Mouse (Mus musculus): ENCODE measurements around the gene Pdia4.
A peak's percentile ranks its signal among the peaks of the same experiment; 100 is the strongest.
"Not testable (repeated sequence)": the region's sequence is repeated elsewhere in the genome, so short reads cannot be mapped to it uniquely, and the experiment has no call there.

Pdia4 gene

DNA sequence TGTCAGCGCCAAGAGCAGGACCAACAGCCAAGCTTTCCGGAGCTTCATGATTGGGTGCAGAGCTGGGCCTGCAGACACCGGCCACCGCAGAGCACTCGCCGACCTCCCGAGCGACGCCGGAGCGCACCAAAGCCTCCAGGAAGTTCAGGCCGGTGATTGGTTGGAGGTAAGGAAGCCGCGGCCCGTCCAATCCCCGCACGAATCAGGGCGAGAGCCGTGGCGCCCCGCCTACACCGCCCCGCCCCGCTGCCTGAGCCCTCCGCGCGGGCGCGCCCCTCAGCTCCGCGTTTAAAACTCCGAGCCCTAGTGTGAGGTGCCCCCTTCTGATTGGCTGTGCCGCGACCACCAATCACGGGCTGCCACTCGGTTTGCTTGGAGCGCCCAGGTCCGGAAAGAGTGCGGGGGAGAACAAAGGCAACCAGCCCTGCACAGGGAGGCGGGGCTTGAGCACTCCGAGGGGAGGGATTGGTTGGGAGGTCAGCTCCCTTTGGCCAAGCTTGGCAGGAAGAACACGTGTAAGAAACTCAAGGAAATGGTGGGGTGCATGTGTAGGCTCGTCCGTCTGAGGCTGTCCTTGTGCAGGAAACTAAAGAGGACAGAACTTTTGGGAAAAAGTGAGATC, at the start of gene Pdia4:
Pdia4 (minus strand) TSS at position 174 of the 622 bp plus-strand sequence.
- DNase-seq (ENCODE audit: low spot score in 2 of 2): peak; percentile 94 to 97

DNA sequence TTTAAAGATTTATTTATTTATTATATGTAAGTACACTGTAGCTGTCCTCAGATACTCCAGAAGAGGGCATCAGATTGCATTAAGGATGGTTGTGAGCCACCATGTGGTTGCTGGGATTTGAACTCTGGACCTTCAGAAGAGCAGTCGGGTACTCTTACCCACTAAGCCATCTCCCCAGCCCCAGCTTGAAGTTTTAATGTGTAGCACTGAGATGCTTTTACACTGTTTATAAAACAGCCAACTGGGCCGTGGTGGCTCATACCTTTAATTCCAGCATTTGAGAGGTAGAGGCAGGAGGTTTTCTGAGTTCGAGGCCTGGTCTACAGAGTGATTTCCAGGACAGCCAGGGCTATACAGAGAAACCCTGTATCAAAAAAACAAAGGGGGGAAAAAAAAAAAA, 44.5 kb upstream of the Pdia4 start:
- not testable (repeated sequence) for DNase-seq (ENCODE audit: low spot score in 2 of 2)

DNA sequence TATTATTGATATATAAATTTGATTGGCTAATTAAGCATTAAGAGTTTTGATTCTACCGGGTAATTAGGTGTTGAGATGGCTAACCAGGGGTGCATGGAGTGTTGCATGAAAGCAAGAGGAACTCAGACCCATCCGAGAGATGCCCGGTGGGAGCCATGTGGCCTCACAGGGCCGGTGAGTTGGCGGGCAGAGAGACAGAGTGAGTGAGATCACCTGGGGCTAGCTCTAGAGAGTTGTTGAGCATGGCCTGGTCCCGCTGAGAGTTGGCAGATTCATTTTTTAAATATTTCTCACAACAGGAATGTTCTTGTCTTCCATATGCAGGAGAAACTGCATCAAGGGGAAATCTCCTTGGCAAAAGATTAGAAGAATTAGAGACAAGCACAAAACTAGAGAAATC, 44.0 kb upstream of the Pdia4 start:
- DNase-seq (ENCODE audit: low spot score in 2 of 2): no peak

DNA sequence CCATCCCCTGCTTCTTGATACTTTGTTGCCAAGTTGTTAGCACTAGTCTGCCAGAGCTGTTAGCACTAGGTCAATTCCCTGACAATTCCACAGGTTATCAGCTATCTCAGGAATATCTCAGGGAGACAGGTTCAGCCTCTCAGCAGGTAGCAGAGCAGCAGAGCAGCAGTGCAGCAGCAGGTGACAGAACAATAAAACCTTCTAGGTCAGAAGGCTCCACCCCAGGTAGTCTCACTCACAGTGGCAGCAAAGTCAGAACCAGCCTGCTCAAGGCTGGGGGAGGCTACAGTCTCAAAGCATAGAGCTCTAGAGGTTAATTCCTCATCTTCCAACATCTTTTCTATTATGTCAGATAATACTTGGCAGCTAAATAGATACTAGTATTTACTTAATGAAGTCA, 32.5 kb upstream of the Pdia4 start:
- DNase-seq (ENCODE audit: low spot score in 2 of 2): no peak

DNA sequence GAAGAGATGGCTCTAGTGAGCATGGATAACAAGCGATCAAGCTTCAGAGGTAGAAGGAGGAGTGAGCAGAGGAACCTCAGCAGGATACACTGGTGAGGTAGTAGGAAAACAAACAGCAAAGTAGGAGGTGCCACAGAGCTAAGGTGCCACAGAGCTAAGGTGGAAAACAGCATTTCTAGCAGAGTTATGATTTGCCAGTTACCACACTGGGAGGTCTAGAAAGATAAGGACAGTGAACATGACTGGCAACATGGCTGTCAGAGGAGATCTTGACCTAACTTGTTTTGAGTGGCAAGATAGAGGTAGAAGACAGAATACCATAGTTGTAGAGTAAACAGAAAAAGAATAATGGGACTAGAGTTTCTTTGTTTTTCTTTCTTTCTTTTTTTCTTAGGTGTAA, 29.1 kb upstream of the Pdia4 start:
- no peak for DNase-seq (ENCODE audit: low spot score in 2 of 2)

DNA sequence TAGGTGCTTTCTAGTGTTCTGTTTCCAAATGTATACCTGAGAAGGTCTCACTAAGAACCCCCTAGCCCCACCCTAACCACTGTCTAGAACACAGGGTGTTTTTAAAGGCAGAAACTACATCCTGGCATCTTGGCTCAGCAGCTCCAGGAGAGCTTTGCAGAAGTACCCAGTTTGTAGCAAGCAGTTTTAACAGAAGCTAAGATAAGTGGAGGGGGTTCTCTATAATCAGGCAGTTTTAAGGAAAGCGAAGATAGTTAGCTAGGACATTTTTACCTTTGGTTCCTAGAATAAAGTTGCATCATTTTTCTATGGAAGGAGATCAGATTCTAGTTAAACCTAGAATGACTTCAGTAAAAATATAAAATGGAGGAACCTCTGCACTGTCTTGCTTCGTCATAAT, 28.6 kb upstream of the Pdia4 start:
- DNase-seq (ENCODE audit: low spot score in 2 of 2): no peak

DNA sequence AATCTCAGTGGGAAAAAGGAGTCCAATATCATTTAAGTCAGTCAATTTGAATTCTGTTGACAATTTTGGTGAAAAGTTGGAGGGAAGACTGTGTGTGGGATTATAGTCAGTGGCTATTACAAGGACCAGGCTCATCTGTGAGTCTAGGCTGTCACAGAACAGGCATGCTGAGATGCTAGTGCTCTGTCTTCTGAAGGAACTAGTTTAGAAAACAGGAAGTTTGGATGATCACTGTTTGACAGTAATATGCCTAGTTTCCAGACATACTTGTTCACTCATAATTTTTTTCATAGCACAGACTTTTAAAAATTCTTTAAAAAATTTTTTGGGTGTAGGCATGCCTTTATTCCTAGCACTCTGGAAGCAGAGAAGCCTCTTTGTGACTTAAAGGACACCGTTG, 27.8 kb upstream of the Pdia4 start:
- DNase-seq (ENCODE audit: low spot score in 2 of 2): no peak

DNA sequence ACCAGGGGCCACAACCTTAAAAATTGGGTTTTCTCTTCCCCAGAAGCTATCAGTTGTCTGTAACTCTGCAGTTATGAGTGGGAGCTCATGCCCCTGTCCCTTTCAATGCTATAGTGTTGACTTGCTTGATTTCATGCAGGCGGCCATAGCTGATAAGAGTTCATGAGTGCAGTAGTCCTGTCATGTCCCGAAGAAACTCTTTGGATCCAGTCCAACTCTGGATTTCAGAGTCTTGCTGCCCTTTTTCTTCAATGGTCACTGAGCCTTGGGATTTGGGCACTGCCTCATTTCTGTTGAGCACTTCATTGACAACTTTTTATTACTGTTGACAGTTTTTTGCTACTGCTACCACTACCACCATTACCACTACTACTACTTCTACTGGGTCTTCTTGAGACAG, 24.4 kb upstream of the Pdia4 start:
- DNase-seq (ENCODE audit: low spot score in 2 of 2): no peak

DNA sequence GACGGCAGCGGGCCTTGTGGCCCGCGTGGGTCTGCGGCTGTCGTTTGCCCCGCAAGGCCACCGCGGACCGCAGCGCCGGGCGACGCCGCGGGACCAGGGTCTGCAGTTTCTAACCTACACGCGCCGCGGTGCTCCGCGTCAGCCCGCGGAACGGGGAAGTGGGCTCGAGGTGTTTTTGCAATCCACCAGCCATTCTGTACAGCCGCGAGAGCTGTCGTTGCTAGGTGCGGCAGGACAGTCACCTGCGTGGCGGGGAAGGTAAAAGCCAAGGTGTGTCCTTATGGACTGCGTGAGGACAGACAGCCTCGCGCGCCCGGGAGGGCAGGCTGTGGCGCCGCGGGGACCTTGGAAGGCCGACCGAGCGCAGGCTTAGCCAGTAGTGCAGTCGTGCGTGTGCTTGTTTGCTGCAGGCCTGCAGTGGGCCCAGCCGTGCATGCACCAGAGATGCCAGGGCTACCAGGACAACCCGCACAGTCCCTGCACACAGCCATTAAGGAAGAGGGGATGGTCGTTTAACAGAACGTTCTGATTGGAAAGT, 22.8 kb upstream of the Pdia4 start:
- peak; percentile 28 to 29 for DNase-seq (ENCODE audit: low spot score in 2 of 2)

DNA sequence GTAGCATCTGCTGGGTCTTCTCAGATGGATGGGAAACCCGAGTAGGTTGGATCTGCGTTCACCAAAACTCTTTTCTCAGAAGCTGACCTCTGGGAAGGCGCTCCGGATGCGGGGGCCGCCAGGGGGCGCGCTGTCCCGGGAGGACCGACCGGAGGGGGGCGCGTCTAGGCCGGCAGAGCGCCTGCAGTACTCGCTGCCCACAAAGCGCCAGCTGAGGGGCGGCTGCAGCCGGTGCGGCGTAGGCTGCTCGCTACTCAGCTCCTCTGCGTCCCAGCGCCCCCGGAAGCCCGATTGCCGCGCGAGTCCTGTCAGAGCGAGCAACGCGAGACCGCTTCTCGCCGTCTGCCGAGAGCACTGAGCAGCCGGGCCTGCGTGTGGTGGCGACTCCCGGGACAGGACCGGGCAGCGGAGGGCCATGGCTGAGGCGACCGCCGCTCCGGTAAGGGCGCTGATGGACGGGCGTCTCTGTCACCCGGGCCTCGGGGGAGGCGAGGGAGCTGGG, 22.3 kb upstream of the Pdia4 start, which contains the start of gene Zfp398:
Zfp398 (plus strand) TSS at position 180 of the 502 bp plus-strand sequence.
- peak; percentile 87 to 94 for DNase-seq (ENCODE audit: low spot score in 2 of 2)

DNA sequence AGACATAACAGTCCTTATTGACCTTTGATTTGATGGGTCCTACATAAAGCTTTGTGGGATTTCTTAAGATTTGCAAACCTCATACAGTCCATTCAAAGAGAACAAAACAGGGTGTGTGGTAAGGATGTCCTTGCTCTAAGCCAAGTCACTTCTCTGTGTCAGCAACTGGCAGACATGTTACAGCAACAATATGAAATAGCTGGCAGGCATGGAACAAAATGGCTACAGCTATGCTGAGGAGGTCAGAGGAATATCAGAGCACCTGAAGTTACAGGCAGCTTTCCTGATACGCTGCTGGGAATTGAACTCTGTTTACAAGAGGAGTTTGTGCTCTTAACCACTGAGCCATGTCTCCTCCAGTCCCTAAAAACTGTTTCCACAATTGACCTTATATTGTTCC, 19.0 kb upstream of the Pdia4 start:
- no peak for DNase-seq (ENCODE audit: low spot score in 2 of 2)

DNA sequence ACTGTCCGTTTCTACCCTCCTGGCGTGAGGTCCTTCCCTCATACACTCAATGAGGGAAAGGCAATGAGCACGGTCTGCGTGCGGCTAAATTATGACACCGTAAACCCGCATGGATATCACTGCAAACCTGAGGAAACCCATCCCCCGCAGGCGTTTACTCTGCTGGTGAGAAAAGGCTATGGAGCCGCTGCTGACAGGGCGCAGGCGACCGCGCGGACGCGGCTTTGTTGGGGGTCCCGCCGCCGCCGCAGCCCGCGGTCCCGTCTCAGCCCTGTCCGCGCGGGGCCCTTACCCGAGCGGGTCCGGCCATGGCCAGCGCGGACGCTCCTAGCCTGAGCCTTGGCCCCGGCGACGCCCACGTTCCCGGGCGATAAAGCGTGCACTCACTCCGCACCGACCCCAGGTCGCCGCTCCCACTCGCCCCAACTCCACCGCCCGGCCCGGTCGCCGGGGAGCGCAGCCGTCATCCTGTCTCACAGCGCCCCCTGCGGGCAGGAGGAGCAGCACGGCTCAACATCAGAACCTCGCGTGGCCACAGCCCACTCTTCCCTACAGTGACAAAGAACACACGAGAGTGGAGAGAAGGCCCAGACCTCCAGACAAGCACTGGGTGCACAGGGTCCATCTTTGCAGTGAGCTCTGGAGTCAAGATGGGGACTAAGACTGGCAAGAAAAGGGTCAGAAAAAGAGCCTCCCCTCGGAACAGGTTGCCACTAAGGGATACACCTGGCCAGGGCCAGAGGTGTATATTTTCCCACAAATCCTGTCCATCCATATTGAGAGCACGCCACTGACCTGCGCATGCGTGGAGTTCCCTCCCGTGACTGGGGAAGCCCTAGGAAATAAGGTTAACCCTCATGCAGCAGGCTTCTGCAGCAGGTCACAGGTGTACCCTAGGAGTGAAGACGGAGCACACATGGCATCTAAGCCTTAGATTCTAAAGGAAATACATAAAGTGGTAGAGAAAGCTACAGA, 17.2 kb upstream of the Pdia4 start, which contains the start of gene Zfp786:
Zfp786 (minus strand) TSS at position 764 of the 975 bp plus-strand sequence.
- DNase-seq (ENCODE audit: low spot score in 2 of 2): peak; percentile 79 to 90

DNA sequence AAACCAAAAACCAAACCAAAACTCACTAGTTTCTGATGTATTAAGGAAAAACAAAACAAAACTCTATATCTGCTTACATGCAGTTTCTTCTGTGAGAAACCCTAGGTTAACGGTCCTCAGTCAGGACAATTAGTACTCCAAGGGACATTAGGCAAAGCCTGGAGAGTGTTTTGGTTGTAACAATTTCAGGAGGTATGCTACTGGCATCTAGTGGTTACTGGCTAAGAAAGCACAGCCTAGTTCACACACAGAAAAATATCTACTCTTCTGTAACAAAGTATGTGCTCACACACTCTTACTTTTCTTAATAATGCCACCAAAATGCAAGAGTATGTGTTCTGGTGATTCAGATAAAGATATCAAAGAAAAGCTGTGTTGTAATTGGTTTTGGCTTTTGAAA, 15.7 kb upstream of the Pdia4 start:
- DNase-seq (ENCODE audit: low spot score in 2 of 2): no peak

DNA sequence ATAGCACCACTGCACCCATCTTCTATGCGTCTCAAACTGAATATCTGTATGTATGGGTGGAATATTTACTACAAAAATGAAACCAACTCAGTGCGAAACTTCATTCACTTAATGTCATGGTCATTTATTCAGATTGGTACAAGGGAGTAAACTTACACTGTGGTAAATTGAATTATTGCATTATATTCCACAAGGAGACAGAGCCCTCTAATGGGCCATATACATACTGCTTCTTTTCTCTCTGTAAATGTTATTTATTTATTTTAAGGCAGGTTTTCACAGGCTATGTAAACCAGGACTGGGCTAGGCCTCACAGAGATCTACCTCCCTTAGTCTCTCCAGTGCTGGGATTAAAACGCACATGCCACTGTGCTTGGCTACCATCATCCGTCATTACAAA, 14.2 kb upstream of the Pdia4 start:
- DNase-seq (ENCODE audit: low spot score in 2 of 2): no peak

DNA sequence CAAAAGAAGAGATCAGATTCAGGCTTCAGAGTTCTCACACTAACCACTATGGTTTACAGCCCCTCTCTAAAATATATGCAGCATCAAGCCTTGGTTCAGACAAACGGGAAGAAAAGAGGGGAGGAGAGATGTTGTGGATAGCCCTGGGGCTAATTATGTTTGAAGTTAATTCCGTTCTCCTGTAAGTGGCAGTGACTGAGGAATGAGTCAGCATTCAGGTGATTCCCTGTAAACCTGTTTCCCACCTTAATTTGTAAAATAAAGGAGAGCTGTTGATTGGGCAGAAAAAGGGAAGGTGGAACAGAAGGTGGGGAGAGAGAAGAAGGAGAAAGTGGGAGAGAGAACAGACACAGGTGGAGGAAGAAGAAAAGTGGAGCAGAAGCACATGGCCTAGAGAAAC, 11.0 kb upstream of the Pdia4 start:
- DNase-seq (ENCODE audit: low spot score in 2 of 2): no peak

DNA sequence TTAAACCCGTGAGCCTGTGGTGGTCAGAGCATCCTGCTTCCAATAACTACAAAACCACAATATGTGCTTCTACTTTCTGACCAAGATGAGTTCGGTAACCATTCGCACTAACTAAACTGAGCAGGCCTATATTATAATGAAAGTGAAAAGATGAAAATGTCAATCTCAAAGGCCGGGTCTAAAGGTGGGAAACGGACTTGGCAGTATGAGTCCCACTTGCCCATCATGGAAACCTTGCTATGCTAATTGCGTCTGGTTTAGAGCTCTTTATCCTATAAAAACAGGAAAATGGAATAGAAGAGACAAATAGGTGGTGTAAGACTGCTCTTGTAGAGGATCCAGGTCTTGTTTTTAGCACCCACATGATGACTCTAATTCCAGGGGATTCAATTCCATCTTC, 8.5 kb upstream of the Pdia4 start:
- DNase-seq (ENCODE audit: low spot score in 2 of 2): no peak

DNA sequence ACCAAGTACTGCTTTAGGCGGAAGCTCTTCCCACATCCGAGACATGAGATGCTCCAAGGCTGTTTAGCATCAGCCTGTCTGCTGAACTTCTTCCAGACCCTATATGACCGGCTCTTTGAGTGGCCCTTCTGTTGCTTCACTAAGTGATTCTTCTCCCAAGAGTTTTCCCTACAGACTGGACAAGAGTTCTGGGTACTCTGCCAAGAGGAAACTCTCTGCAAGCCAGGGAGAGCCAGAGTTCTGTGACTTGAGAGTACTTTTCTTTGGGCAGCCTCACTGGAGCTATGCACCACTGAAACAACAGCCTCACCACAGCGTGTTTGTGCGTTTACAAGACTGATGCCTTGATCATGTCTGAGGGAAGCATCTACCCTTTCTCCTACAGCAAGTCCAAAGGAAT, 8.0 kb upstream of the Pdia4 start:
- DNase-seq (ENCODE audit: low spot score in 2 of 2): no peak

DNA sequence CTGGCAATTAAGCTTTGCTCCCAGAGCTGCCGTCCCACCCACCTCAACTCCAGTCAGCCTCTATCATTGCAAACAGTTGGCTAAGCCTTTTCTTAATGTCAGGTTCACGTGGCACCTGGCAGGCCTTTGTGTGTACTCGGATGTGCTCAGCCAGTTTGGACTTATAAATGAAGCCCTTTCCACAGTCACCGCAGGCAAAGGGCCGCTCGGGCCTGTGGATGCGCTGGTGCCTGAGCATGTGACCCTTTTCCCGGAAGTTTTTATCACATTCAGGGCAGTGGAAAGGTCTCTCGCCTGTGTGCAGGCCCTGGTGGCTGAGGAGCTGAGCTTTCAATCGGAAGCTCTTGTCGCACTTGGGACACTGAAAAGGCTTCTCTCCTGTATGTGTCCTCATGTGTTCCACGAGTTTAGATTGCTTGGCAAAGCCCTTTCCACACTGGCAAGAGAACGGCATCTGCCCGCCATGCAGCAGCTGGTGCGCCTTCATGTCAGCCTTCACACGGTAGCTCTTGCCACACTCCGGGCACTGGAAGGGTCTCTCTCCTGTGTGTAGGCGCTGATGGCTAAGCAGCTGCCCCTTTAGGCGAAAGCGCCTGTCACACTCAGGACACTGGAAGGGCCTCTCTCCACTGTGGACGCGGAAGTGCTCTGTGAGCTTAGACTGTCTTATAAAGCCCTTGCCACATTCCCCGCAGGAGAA, 6.5 kb upstream of the Pdia4 start:
- DNase-seq (ENCODE audit: low spot score in 2 of 2): no peak

DNA sequence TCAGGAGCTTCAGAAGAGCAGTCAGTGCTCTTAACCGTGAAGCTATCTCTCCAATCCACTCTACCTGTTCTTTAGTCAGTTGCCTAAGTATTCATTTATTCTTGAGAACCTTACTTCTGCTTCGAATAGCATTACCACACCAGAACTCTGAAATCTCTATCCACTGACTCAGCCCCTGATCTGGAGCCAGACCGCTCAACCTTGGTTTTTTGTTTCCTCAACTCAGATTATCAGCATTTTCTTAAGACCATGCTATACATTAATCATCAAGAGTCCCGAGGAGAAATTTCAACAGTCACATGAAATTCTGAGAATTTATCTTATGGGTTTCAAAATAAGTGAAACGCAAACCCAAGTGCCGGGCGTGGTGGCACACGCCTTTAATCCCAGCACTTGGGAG, 5.5 kb upstream of the Pdia4 start:
- DNase-seq (ENCODE audit: low spot score in 2 of 2): no peak

DNA sequence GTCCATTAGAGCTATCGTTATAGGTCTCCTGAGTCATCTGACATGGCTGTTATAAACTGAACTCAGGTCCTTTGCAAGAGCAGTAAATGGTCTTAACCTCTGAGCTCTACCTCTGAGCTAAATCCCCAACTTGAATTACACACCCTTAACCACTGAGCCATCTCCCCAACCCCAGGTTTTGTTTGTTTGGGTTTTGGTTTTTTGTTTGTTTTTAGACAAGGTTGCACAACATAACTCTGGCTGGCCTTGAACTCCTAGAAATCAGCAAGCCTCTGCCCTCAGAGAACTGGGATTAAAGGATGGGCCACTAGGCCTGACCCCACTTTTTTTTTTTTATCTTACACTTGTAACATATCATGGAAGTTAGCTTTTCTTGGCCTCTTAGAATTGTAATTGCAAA, 2.9 kb upstream of the Pdia4 start:
- DNase-seq (ENCODE audit: low spot score in 2 of 2): no peak

DNA sequence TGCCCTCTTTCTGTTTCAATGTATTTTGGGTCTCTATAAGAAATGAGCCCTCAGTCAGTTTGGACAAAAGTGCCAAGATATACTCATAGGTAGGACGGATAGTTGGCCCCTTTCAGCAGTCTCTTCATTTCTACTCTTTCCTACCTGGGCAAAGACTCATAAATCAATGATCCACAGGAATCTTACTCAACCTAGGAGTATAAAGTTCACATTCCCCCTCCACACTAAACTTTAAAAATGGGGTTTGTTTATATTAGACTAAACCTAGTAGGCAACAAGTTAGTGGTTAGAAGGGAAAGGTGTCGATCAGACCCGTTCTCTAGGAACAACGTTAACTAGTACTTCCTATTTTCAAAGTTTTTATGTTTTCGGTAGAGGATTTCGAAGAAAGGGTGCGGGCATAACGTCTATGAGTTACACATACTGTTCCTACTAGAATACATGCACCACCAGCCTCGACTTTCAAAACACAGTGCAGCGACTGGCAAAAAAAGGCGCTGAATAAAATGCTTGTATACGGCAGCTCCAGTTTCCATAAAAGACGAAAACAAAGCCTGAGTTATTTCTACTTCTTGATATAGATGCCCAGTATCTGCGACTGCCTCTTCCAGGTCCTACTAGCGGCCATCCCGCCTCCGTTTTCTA, 837 bp downstream of the Pdia4 start:
- no peak for DNase-seq (ENCODE audit: low spot score in 2 of 2)
